Mouse (Mus musculus) stomach, embryonic 16.5 days (tissue): Measurements from ENCODE around the gene Cct4. TPM values are rescaled to one million over a fixed set of nuclear protein-coding genes. Genes with fewer than 3 reads are reported as not detected.

Experiments used
- ATAC-seq: fragments of 200-750 bp; cut with Nextera tagmentation; 2 replicates; pipeline ENCODE4 v1.8.0; 2017; ENCODE audit warnings: moderate number of reproducible peaks, moderate TSS enrichment; ENCODE audit not compliant: insufficient read depth, low FRiP score
- H3K27ac ChIP-seq: fragments of 300-500 bp; sonication (generic); 2 replicates; pipeline ENCODE4 v1.5.1; 2014; ENCODE audit warnings: low read length
- H3K27me3 ChIP-seq: fragments of 300-500 bp; sonication (generic); 2 replicates; pipeline ENCODE4 v1.6.1; 2014; ENCODE audit warnings: low read length, control low read depth, mixed read lengths; ENCODE audit not compliant: control insufficient read depth, insufficient read depth
- H3K36me3 ChIP-seq: fragments of 300-500 bp; sonication (generic); 2 replicates; pipeline ENCODE4 v1.6.1; 2014; ENCODE audit warnings: low read length; ENCODE audit not compliant: control insufficient read depth, insufficient read depth
- H3K4me1 ChIP-seq: fragments of 300-500 bp; sonication (generic); 2 replicates; pipeline ENCODE4 v1.6.1; 2014; ENCODE audit warnings: low read length, control low read depth, mixed read lengths; ENCODE audit not compliant: control insufficient read depth, insufficient read depth
- H3K4me2 ChIP-seq: fragments of 300-500 bp; sonication (generic); 2 replicates; pipeline ENCODE4 v1.6.1; 2014; ENCODE audit warnings: low read depth, low read length, mixed read lengths
- H3K4me3 ChIP-seq: fragments of 300-500 bp; sonication (generic); replicated peaks from 2 replicates; pipeline ENCODE4 v1.5.1; 2014; ENCODE audit warnings: mild to moderate bottlenecking, low read length
- H3K9ac ChIP-seq: fragments of 300-500 bp; sonication (generic); 2 replicates; pipeline ENCODE4 v1.6.1; 2014; ENCODE audit warnings: low read length
- H3K9me3 ChIP-seq: fragments of 300-500 bp; sonication (generic); replicated peaks from 2 replicates; pipeline ENCODE4 v1.6.1; 2016; ENCODE audit warnings: low read length, control low read depth; ENCODE audit not compliant: control insufficient read depth
- WGBS: fragments of 180-500 bp; shearing (Covaris S2); extraction: QIAGEN DNeasy Blood & Tissue Kit; methylation state at CpG from one replicate; pipeline ENCODE4 v1.1.7; 2014; 5-methylcytosine and 5-hydroxymethylcytosine counted together
- polyA plus RNA-seq: library from polyadenylated mRNA; unstranded; fragments of >200 nt; fragmentation: Nextera tagmentation; extraction: Ambion mirVana; gene quantifications from 2 replicates; pipeline ENCODE4 v1.2.1, GENCODE M21; 2015

Gene Cct4
- polyA plus RNA-seq, 1 experiment from 2014 or later, result 230 TPM

DNA sequence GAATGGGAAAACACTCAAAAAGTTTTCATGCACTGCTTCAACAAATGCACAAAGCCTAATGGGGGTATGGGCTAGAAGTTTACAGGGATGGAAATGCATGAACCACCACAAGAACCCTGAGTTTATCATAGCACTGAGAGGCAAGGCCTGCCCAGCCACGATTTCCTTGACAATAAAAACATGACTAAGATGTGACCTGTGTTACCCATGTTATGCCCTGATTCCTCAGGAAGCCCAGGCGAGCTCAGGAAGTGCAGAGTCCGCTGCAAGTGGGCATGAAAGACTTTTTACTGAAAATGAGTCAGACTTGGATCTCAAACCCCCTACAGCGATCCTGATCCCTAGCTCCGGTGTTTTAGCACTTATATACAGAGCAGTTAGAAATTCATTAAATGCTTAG is 56.9 kb downstream of the Cct4 start:
- no peak overlapping the region for H3K4me3 ChIP-seq
- H3K27me3 ChIP-seq, result no peaks in the 10 kb centered on the region
- ATAC-seq, result no peak
- H3K4me2 ChIP-seq, result no peak overlapping the region
- H3K9me3 ChIP-seq, result no peaks in the 10 kb centered on the region
- H3K9ac ChIP-seq, result no peak overlapping the region
- H3K27ac ChIP-seq, result no peak overlapping the region
- WGBS, result 53% methylated on average over 5 of the region's 5 CpGs
- no peaks in the 10 kb centered on the region for H3K36me3 ChIP-seq
- H3K4me1 ChIP-seq, result no peaks in the 10 kb centered on the region

DNA sequence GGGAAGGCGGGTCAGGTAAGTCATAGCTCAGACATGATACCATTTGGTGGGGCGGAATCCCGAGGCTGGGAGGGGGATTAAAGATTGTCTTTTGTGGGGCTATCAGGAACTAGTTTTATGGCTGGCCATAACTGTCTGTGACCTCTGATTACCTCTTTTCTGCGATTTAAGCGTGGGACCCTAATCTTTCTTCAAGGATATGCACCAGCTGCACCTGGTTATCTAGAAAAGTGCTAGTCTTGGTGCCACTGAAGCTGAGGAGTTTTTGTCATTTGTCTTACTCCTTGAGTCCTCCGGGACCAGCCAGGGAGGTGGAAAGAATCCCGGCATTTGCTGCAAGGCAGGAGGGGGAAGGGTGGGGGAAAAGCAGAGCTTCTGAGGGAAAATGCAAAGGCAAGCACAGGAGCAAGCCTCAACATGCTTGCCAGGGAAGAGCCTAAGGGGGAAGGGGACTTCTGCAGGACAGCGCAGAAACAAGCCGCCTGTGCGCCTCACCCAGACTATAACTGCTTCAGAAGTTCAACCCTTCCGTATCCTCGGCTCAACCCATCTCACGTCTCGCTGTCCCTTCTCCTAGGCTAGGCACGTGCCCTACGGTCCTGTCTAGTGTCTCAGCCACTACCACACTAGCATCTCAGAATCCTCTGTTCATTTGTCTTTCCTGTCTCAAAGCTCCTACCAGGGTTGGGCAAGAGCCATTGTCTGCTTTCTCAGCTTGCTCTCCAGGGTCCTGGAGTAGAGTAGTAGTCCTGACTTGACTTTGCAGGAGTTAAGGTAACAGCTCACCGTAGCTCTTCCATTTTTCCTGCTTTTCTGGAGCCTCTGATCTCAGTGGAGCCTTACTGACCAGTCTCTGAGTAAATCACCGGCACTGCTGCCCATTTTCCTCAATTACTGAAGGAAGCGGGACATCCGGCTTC is 57.6 kb downstream of the Cct4 start:
- whole genome bisulfite sequencing, result 27% methylated on average over 20 of the region's 20 CpGs
- no peak for ATAC-seq
- Histone ChIP-seq H3K4me3 (0 out of 2 replicates have a peak overlapping the region, but pooled peaks have one; percentile 1), H3K27ac (no peak overlapping the region), H3K36me3 (no peaks in the 10 kb centered on the region), H3K4me1 (no peaks in the 10 kb centered on the region), H3K27me3 (no peaks in the 10 kb centered on the region), H3K9ac (no peak overlapping the region), H3K4me2 (peak overlapping the region; percentile 30; the same call in 1 of the 2 replicates), H3K9me3 (no peaks in the 10 kb centered on the region)

GRCm38 (mm10) chr11:23049642-23050041 is 59.3 kb downstream of the Cct4 start:
- Histone ChIP-seq H3K36me3 (no peaks in the 10 kb centered on the region), H3K9me3 (no peaks in the 10 kb centered on the region), H3K4me2 (no peak overlapping the region), H3K27ac (no peak overlapping the region), H3K9ac (no peak overlapping the region), H3K4me3 (no peak overlapping the region), H3K27me3 (no peaks in the 10 kb centered on the region), H3K4me1 (no peaks in the 10 kb centered on the region)
- no peak for ATAC-seq

DNA sequence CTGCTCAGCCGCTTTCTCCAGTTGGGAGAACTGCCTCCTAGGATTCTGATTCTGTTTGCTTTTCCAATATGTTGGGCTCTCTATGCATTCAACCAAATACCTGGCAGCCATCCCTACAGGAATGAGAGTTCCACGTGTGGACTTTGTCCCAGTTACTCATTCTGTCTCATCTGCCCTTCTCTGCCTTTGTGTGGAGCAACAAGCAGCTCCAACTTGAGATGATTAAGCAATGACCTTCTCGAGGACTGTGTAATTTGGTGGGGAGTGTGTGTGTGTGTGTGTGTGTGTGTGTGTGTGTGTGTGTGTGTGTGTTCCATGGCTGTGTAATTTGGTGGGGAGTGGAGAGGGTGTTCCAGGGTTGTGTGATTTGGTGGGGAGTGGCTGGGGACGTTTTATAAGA is 62.0 kb downstream of the Cct4 start:
- WGBS, result 54% methylated on average over 4 of the region's 4 CpGs
- Histone ChIP-seq H3K4me2 (no peak overlapping the region), H3K27ac (no peak overlapping the region), H3K9ac (no peak overlapping the region), H3K27me3 (no peaks in the 10 kb centered on the region), H3K36me3 (no peaks in the 10 kb centered on the region), H3K9me3 (no peaks in the 10 kb centered on the region), H3K4me1 (no peaks in the 10 kb centered on the region), H3K4me3 (no peak overlapping the region)
- no peak for ATAC-seq

Other genes starting within 250 kb of the Cct4 start
- 12.7 and 12.9 TPM in 2 replicates for gene B3gnt2, start 129.6 kb upstream of the Cct4 start, polyA plus RNA-seq
- 2.4 and 3.2 TPM in 2 replicates for gene Zrsr1, start 18.5 kb upstream of the Cct4 start, polyA plus RNA-seq
- 14.5 and 17.9 TPM in 2 replicates for gene Gm28048, start 8.4 kb upstream of the Cct4 start, polyA plus RNA-seq
- gene Commd1, start 8.1 kb upstream of the Cct4 start, polyA plus RNA-seq, result 324 and 371 TPM in 2 replicates
- 3.8 and 4.2 TPM in 2 replicates for gene Fam161a, start 17.0 kb downstream of the Cct4 start, polyA plus RNA-seq